Mouse (Mus musculus) midbrain, embryonic 14.5 days (tissue): ENCODE data around the gene Sned1. TPM values are rescaled to one million over a fixed set of nuclear protein-coding genes. Genes with fewer than 3 reads are reported as not detected.
A peak's percentile ranks its signal among the peaks of the same experiment; 100 is the strongest.

ENCODE experiments used
- ATAC-seq: fragments of 200-750 bp; cut with Nextera tagmentation; 2 replicates; pipeline ENCODE4 v1.8.0; 2017; ENCODE audit warnings: moderate number of reproducible peaks, moderate library complexity; ENCODE audit not compliant: low FRiP score, low TSS enrichment
- DNase-seq: peaks from one replicate; pipeline ENCODE4 v3.0.0-alpha.2; 2015
- H3K27ac ChIP-seq: fragments of 300-500 bp; sonication (generic); replicated peaks from 2 replicates; pipeline ENCODE4 v1.5.1; 2014; ENCODE audit warnings: mild to moderate bottlenecking, low read depth, low read length, moderate library complexity
- H3K27me3 ChIP-seq: fragments of 300-500 bp; sonication (generic); 2 replicates; pipeline ENCODE4 v1.6.1; 2014; ENCODE audit warnings: low read length, control low read depth, mixed read lengths; ENCODE audit not compliant: control insufficient read depth, insufficient read depth
- H3K36me3 ChIP-seq: fragments of 300-500 bp; sonication (generic); 2 replicates; pipeline ENCODE4 v1.6.1; 2014; ENCODE audit warnings: low read length, control low read depth; ENCODE audit not compliant: control insufficient read depth, insufficient read depth
- H3K4me1 ChIP-seq: fragments of 300-500 bp; sonication (generic); 2 replicates; pipeline ENCODE4 v1.6.1; 2014; ENCODE audit warnings: mild to moderate bottlenecking, antibody characterized with exemption, low read length, control low read depth; ENCODE audit not compliant: control insufficient read depth, insufficient read depth
- H3K4me2 ChIP-seq: fragments of 300-500 bp; sonication (generic); 2 replicates; pipeline ENCODE4 v1.6.1; 2014; ENCODE audit warnings: mild to moderate bottlenecking, low read length, moderate library complexity
- H3K4me3 ChIP-seq: fragments of 300-500 bp; sonication (generic); replicated peaks from 2 replicates; pipeline ENCODE4 v1.5.1; 2014; ENCODE audit warnings: low read depth, low read length
- H3K9ac ChIP-seq: fragments of 300-500 bp; sonication (generic); replicated peaks from 2 replicates; pipeline ENCODE4 v1.6.1; 2014; ENCODE audit warnings: mild to moderate bottlenecking, low read length, moderate library complexity
- H3K9me3 ChIP-seq: fragments of 300-500 bp; sonication (generic); 2 replicates; pipeline ENCODE4 v1.6.1; 2016; ENCODE audit warnings: low read length, control low read depth, mixed read lengths; ENCODE audit not compliant: control insufficient read depth
- WGBS: fragments of 180-500 bp; shearing (Covaris S2); extraction: QIAGEN DNeasy Blood & Tissue Kit; methylation state at CpG from one replicate; pipeline ENCODE4 v1.1.7; 2014; 5-methylcytosine and 5-hydroxymethylcytosine counted together
- polyA plus RNA-seq: library from polyadenylated mRNA; unstranded; fragments of >200 nt; fragmentation: Nextera tagmentation; extraction: Ambion mirVana; gene quantifications from 2 replicates; pipeline ENCODE4 v1.2.1, GENCODE M21; 2014

Gene Sned1
- polyA plus RNA-seq, 1 experiment from 2014 or later: 7.2 TPM

GRCm38 (mm10) chr1:93225731-93226520, 9.7 kb upstream of the Sned1 start:
- DNase-seq (no peak), ATAC-seq (no peak)
- no peak overlapping the region for H3K9ac ChIP-seq
- no peak overlapping the region for H3K4me3 ChIP-seq
- no peak overlapping the region for H3K27ac ChIP-seq
- no peaks in the 10 kb centered on the region for H3K36me3 ChIP-seq
- no peak overlapping the region for H3K4me2 ChIP-seq
- WGBS: 78% methylated on average over 5 of the region's 5 CpGs
- H3K9me3 ChIP-seq: no peaks in the 10 kb centered on the region
- H3K27me3 ChIP-seq: no peaks in the 10 kb centered on the region
- H3K4me1 ChIP-seq: peaks cover 6% of the 10 kb centered on the region

- no peak for ATAC-seq
- Histone ChIP-seq H3K4me1 (peaks cover 6% of the 10 kb centered on the region), H3K27me3 (no peaks in the 10 kb centered on the region), H3K9me3 (no peaks in the 10 kb centered on the region), H3K9ac (no peak overlapping the region), H3K4me2 (no peak overlapping the region), H3K4me3 (no peak overlapping the region), H3K36me3 (no peaks in the 10 kb centered on the region), H3K27ac (no peak overlapping the region)
- WGBS: 69% methylated on average over 7 of the region's 7 CpGs
- no peak for DNase-seq
Observed at GRCm38 (mm10) chr1:93227303-93227975, 8.2 kb upstream of the Sned1 start.

GRCm38 (mm10) chr1:93227976-93228365, 7.7 kb upstream of the Sned1 start:
- no peaks in the 10 kb centered on the region for H3K27me3 ChIP-seq
- no peak overlapping the region for H3K4me3 ChIP-seq
- no peaks in the 10 kb centered on the region for H3K9me3 ChIP-seq
- no peak overlapping the region for H3K4me2 ChIP-seq
- peaks cover 6% of the 10 kb centered on the region for H3K4me1 ChIP-seq
- H3K9ac ChIP-seq: no peak overlapping the region
- no peak overlapping the region for H3K27ac ChIP-seq
- no peaks in the 10 kb centered on the region for H3K36me3 ChIP-seq
- no peak for DNase-seq
- no peak for ATAC-seq
- 91% methylated on average over 7 of the region's 7 CpGs for WGBS

GRCm38 (mm10) chr1:93229221-93229620, 6.4 kb upstream of the Sned1 start:
- Histone ChIP-seq H3K4me1 (no peaks in the 10 kb centered on the region; the same call in 1 of the 2 replicates), H3K9ac (no peak overlapping the region), H3K4me2 (no peak overlapping the region), H3K4me3 (no peak overlapping the region), H3K9me3 (no peaks in the 10 kb centered on the region), H3K27me3 (no peaks in the 10 kb centered on the region), H3K27ac (no peak overlapping the region), H3K36me3 (no peaks in the 10 kb centered on the region)
- no peak for DNase-seq
- WGBS: 84% methylated on average over 6 of the region's 6 CpGs
- ATAC-seq: no peak

- DNase-seq: no peak
- H3K4me3 ChIP-seq: no peak overlapping the region
- no peak for ATAC-seq
- no peak overlapping the region for H3K27ac ChIP-seq
- H3K4me2 ChIP-seq: no peak overlapping the region
- H3K27me3 ChIP-seq: no peaks in the 10 kb centered on the region
- H3K9me3 ChIP-seq: no peaks in the 10 kb centered on the region
- H3K36me3 ChIP-seq: no peaks in the 10 kb centered on the region
- H3K9ac ChIP-seq: no peak overlapping the region
- no peaks in the 10 kb centered on the region; the same call in 1 of the 2 replicates for H3K4me1 ChIP-seq
- WGBS: 74% methylated on average over 4 of the region's 4 CpGs
Observed at GRCm38 (mm10) chr1:93229626-93230025, 6.0 kb upstream of the Sned1 start.

- WGBS: 17% methylated on average over 3 of the region's 3 CpGs
- Histone ChIP-seq H3K4me2 (peak overlapping the region; percentile 100), H3K27me3 (peaks cover 24% of the 10 kb centered on the region; the same call in 1 of the 2 replicates), H3K36me3 (no peaks in the 10 kb centered on the region), H3K4me3 (peak overlapping the region; percentile 55), H3K27ac (no peak overlapping the region), H3K9me3 (no peaks in the 10 kb centered on the region), H3K9ac (peak overlapping the region; percentile 59; the same call in 1 of the 2 replicates), H3K4me1 (peaks cover 4% of the 10 kb centered on the region; the same call in 1 of the 2 replicates)
- DNase-seq: peak; percentile 62
- no peak for ATAC-seq
Observed at GRCm38 (mm10) chr1:93236545-93236924, 894 bp downstream of the Sned1 start.

- Histone ChIP-seq H3K4me2 (no peak overlapping the region), H3K4me3 (no peak overlapping the region), H3K9ac (no peak overlapping the region), H3K9me3 (no peaks in the 10 kb centered on the region), H3K36me3 (no peaks in the 10 kb centered on the region), H3K27me3 (peaks cover 24% of the 10 kb centered on the region; the same call in 1 of the 2 replicates), H3K4me1 (peaks cover 4% of the 10 kb centered on the region; the same call in 1 of the 2 replicates), H3K27ac (no peak overlapping the region)
- whole genome bisulfite sequencing: 91% methylated on average over 10 of the region's 10 CpGs
- DNase-seq: no peak
- ATAC-seq: no peak
Observed at GRCm38 (mm10) chr1:93237676-93238075, 2.0 kb downstream of the Sned1 start.

GRCm38 (mm10) chr1:93238201-93238600, 2.6 kb downstream of the Sned1 start:
- no peak overlapping the region for H3K9ac ChIP-seq
- peaks cover 4% of the 10 kb centered on the region; the same call in 1 of the 2 replicates for H3K4me1 ChIP-seq
- H3K27ac ChIP-seq: no peak overlapping the region
- H3K36me3 ChIP-seq: no peaks in the 10 kb centered on the region
- WGBS: 58% methylated on average over 4 of the region's 4 CpGs
- H3K4me2 ChIP-seq: no peak overlapping the region
- ATAC-seq (no peak), DNase-seq (peak; percentile 36)
- H3K4me3 ChIP-seq: no peak overlapping the region
- peaks cover 24% of the 10 kb centered on the region; the same call in 1 of the 2 replicates for H3K27me3 ChIP-seq
- H3K9me3 ChIP-seq: no peaks in the 10 kb centered on the region
